Mouse (Mus musculus): ENCODE data around the gene Fcgr2b. TPM values are rescaled to one million over a fixed set of nuclear protein-coding genes. Genes with fewer than 3 reads are reported as not detected.

Gene Fcgr2b
- polyA plus RNA-seq (2012; fragmentation: generic; extraction: Trizol) = 0.11 TPM

DNA sequence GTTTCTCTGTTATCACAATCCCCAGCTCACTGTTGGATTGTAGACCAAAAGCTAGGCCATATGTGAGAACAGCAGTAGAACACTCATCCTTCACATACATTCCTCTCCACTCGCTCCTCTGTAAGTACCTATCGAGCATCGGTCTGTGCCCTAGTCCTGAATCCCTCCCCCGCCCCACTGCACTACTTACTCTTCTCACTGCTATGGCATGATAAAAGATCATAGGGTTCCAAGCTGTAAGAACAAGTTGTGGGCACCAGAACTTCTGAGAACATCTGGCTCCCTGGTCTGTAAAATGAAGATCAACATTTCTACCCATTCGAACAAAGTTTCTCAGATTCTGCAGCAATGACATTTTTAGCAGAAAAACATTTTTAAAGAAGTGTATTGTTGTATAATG lies at the start of gene Fcgr2b:
TSS of gene Fcgr2b (minus strand) at position 101 of the 400 bp plus-strand sequence.
- no peak for TF ChIP-seq CEBPB (IDR thresholded peaks at IDR 0.05; ENCODE audit: insufficient read depth, poor library complexity, severe bottlenecking)
- no peak for TF ChIP-seq POLR2A (IDR thresholded peaks at IDR 0.05; ENCODE audit: insufficient read length, low read depth)
- TF ChIP-seq USF1 (IDR thresholded peaks at IDR 0.05; ENCODE audit: low read depth) = no peak
- TF ChIP-seq REST (IDR thresholded peaks at IDR 0.05; ENCODE audit: insufficient read depth, insufficient read length) = no peak
- no peak for TF ChIP-seq MYOD1 (IDR thresholded peaks at IDR 0.05; ENCODE audit: control insufficient read depth in 1 of 3, insufficient read length in 2 of 3, low read depth in 2 of 3)
- no peak within 1 kb of the TSS for H3K4me3 ChIP-seq
- H3K36me3 ChIP-seq (ENCODE audit: control insufficient read depth, insufficient read depth) = no peaks in the 10 kb centered on the region
- H3K27me3 ChIP-seq (ENCODE audit: control insufficient read depth, insufficient read depth, insufficient read length) = no peaks in the 10 kb centered on the region
- H3ac ChIP-seq (ENCODE audit: control insufficient read depth, insufficient read length) = no peak within 1 kb of the TSS
- no peaks in the 10 kb centered on the region for H3K79me2 ChIP-seq (ENCODE audit: control insufficient read depth, insufficient read depth)
- no peak within 1 kb of the TSS for H3K4me2 ChIP-seq (ENCODE audit: low read depth)

DNA sequence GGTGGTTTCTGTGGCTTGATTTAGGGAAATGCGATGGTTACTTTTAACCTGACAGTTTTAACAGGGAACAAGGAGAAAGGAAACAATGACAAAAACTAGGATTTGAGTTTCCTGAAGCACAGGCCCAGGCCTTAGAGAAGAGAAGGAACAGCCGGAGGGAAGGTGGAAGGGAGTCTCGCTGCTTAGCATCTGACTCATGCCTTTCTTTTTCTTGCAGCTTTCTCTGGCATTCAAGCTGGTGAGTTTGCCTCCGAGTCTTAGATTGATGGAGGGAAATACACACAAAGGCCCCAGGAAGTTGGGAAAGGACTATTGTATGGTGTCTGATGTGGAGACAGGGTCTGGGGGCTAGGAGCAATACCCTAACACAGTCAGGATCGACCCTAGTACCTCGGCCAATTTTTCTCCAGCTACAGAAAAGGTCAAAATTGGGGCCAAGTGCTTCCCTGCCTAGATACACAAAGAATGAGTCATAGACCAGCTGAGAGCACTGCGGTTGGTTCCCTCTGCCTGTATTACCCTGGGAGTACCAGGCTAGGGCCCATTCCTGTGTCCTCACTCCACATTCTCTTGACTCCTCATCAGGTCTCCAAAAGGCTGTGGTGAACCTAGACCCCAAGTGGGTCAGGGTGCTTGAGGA lies 43.1 kb upstream of the Fcgr2b start:
- no peak overlapping the region for H3K4me3 ChIP-seq
- no peaks in the 10 kb centered on the region for H3K27me3 ChIP-seq (ENCODE audit: control insufficient read depth, insufficient read depth, insufficient read length)
- peak; percentile 48 to 88 (median 83) for TF ChIP-seq MYOD1 (IDR thresholded peaks at IDR 0.05; ENCODE audit: control insufficient read depth in 1 of 3, insufficient read length in 2 of 3, low read depth in 2 of 3)
- no peak for TF ChIP-seq POLR2A (IDR thresholded peaks at IDR 0.05; ENCODE audit: insufficient read length, low read depth)
- peak; percentile 25 for TF ChIP-seq TCF12 (IDR thresholded peaks at IDR 0.05; ENCODE audit: insufficient read depth, poor library complexity, severe bottlenecking)
- peak in 1 of 3 experiments; percentile 13 for TF ChIP-seq MYOG (IDR thresholded peaks at IDR 0.05; ENCODE audit: control insufficient read depth in 1 of 3, insufficient read depth in 1 of 3, insufficient read length in 2 of 3, low read depth in 2 of 3)
- peak overlapping the region; percentile 66 for H3K4me2 ChIP-seq (ENCODE audit: low read depth)
- no peaks in the 10 kb centered on the region for H3K36me3 ChIP-seq (ENCODE audit: control insufficient read depth, insufficient read depth)
- no peak overlapping the region for H3ac ChIP-seq (ENCODE audit: control insufficient read depth, insufficient read length)
- H3K79me2 ChIP-seq (ENCODE audit: control insufficient read depth, insufficient read depth) = no peaks in the 10 kb centered on the region

DNA sequence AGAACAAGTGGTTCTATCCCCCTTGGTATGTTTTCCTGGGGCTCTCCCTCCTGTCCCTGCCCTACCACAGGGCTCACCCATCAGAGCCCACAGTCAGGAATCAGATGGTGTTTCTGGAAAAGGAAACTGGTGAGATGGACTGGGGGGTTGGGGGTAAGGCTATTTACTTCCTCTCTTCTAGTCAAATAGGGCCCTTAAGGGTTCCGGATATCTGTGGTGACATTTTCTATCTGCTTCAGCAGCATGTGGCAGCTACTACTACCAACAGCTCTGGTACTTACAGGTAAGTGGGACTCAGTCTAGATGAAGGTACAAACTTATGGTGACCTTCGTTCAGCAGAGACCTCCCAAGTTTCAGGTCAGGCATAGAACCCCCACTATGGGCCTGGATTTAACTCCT lies 42.4 kb upstream of the Fcgr2b start, which contains the start of gene Fcgr4:
TSS of gene Fcgr4 (plus strand) at position 184 of the 400 bp plus-strand sequence.
- Histone ChIP-seq H3ac (ENCODE audit: control insufficient read depth, insufficient read length) (no peak within 1 kb of the TSS), H3K36me3 (ENCODE audit: control insufficient read depth, insufficient read depth) (no peaks in the 10 kb centered on the region), H3K4me2 (ENCODE audit: low read depth) (peak within 1 kb of the TSS; percentile 66), H3K4me3 (no peak within 1 kb of the TSS), H3K79me2 (ENCODE audit: control insufficient read depth, insufficient read depth) (no peaks in the 10 kb centered on the region), H3K27me3 (ENCODE audit: control insufficient read depth, insufficient read depth, insufficient read length) (no peaks in the 10 kb centered on the region)
- no peak for TF ChIP-seq POLR2AphosphoS2 (IDR thresholded peaks at IDR 0.05; ENCODE audit: insufficient read length, low read depth)
- TF ChIP-seq MYOD1 (IDR thresholded peaks at IDR 0.05; ENCODE audit: control insufficient read depth in 1 of 3, insufficient read length in 2 of 3, low read depth in 2 of 3) = no peak
- TF ChIP-seq POLR2A (IDR thresholded peaks at IDR 0.05; ENCODE audit: insufficient read length, low read depth) = no peak
- no peak for TF ChIP-seq TCF3 (IDR thresholded peaks at IDR 0.05; ENCODE audit: insufficient read length, low read depth)
- TF ChIP-seq SRF (IDR thresholded peaks at IDR 0.05; ENCODE audit: control insufficient read depth, insufficient read length, low read depth) = no peak
- TF ChIP-seq MAX (IDR thresholded peaks at IDR 0.05; ENCODE audit: low read depth) = no peak
- no peak for TF ChIP-seq REST (IDR thresholded peaks at IDR 0.05; ENCODE audit: insufficient read depth, insufficient read length)
- no peak for TF ChIP-seq MYOG (IDR thresholded peaks at IDR 0.05; ENCODE audit: control insufficient read depth in 1 of 3, insufficient read depth in 1 of 3, insufficient read length in 2 of 3, low read depth in 2 of 3)
- TF ChIP-seq USF1 (IDR thresholded peaks at IDR 0.05; ENCODE audit: low read depth) = no peak

DNA sequence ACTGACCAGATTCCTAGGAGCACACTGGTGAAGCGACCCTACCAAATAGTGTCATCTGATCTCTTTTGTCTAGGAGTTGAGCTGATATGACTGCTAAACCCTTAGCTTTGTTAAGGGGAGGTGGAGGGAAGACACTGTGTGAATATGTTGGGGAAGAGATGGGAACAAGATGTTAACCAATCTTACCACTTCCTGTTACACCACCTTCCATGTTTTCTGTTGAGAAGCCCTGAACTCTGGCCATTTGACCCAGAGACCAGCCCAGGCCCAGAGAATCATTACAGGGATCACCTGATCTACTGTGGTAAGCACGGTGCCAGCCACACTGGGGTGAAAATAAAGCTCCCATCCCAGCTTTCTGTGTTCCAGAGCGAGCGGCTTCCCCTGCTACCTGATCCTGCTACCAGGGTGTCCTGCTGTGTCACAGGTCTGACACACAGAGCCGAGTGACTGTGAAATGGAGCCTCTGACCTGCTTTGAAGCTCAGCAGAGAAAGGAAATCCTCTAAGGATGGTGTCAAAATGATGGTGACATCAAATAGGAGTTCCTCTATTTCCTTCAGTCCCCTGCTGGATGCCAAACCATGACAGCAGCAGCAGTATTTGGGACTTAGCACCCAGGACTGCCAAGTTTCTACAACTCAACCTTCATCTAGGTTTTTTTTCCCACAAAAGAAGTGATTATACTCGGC lies 41.3 kb upstream of the Fcgr2b start:
- Histone ChIP-seq H3K4me3 (no peak overlapping the region), H3ac (ENCODE audit: control insufficient read depth, insufficient read length) (no peak overlapping the region), H3K27me3 (ENCODE audit: control insufficient read depth, insufficient read depth, insufficient read length) (no peaks in the 10 kb centered on the region), H3K79me2 (ENCODE audit: control insufficient read depth, insufficient read depth) (no peaks in the 10 kb centered on the region), H3K4me2 (ENCODE audit: low read depth) (peak overlapping the region; percentile 46), H3K36me3 (ENCODE audit: control insufficient read depth, insufficient read depth) (no peaks in the 10 kb centered on the region)
- no peak for TF ChIP-seq TCF3 (IDR thresholded peaks at IDR 0.05; ENCODE audit: insufficient read length, low read depth)
- TF ChIP-seq TCF12 (IDR thresholded peaks at IDR 0.05; ENCODE audit: insufficient read depth, poor library complexity, severe bottlenecking) = no peak
- no peak for TF ChIP-seq MYOD1 (IDR thresholded peaks at IDR 0.05; ENCODE audit: control insufficient read depth in 1 of 3, insufficient read length in 2 of 3, low read depth in 2 of 3)
- TF ChIP-seq USF1 (IDR thresholded peaks at IDR 0.05; ENCODE audit: low read depth) = no peak
- TF ChIP-seq POLR2A (IDR thresholded peaks at IDR 0.05; ENCODE audit: insufficient read length, low read depth) = no peak
- TF ChIP-seq CEBPB (IDR thresholded peaks at IDR 0.05; ENCODE audit: insufficient read depth, poor library complexity, severe bottlenecking) = no peak
- no peak for TF ChIP-seq POLR2AphosphoS2 (IDR thresholded peaks at IDR 0.05; ENCODE audit: insufficient read length, low read depth)
- no peak for TF ChIP-seq REST (IDR thresholded peaks at IDR 0.05; ENCODE audit: insufficient read depth, insufficient read length)
- TF ChIP-seq MYOG (IDR thresholded peaks at IDR 0.05; ENCODE audit: control insufficient read depth in 1 of 3, insufficient read depth in 1 of 3, insufficient read length in 2 of 3, low read depth in 2 of 3) = no peak
- no peak for TF ChIP-seq SRF (IDR thresholded peaks at IDR 0.05; ENCODE audit: control insufficient read depth, insufficient read length, low read depth)
- no peak for TF ChIP-seq MAX (IDR thresholded peaks at IDR 0.05; ENCODE audit: low read depth)
- no peak for TF ChIP-seq E2F4 (IDR thresholded peaks at IDR 0.05; ENCODE audit: insufficient read depth)
